ENCODE assay signal across 16 mouse cellular contexts in the genomic region with DNA sequence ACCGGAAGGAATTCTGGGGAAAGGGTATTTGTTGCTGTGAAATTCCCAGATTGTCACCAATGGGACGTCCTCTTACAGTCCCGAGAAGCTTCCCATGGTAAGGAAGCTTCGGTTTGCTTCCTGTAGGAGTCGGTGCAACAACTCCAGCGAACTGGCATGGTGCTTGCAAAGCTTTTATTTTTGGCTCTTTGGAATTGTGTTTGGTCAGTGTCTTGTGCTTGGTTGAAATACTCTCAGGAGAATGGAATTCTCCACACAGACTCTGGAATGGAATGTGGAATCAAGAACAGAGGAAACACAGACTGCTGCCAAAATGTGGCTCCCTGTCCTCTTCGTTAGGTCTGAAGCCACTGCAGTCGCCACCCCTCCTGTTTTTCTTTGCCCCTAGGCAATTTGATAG.
DNase-seq lines count a peak whose midpoint lies in the region; ATAC-seq and TF ChIP-seq lines count a peak whose summit lies in the region.
"Had no signal": no experiment of that assay in that cellular context is flagged by ENCODE, and none has a peak within 500 bp of the region (broad histone marks: within the 10 kb centered on the region; RNA-seq: fewer than 3 reads in every experiment).

No protein-coding gene starts in this region.

- H3K36me3 ChIP-seq in kidney, postnatal 0 days (ENCODE audit: insufficient read depth, low read length): no peaks in the 10 kb centered on the region
- no peaks in the 10 kb centered on the region for H3K36me3 ChIP-seq in kidney, embryonic 14.5 days (ENCODE audit: control insufficient read depth, insufficient read depth, low read length)
- H3K36me3 ChIP-seq in heart, embryonic 13.5 days: peaks cover 7% of the 10 kb centered on the region; the same call in 1 of the 2 replicates
- H3K36me3 ChIP-seq: limb, embryonic 12.5 days had no signal

- no peaks in the 10 kb centered on the region for H3K27me3 ChIP-seq in kidney, postnatal 0 days (ENCODE audit: insufficient read depth, low read length)
- H3K27me3 ChIP-seq in kidney, embryonic 14.5 days (ENCODE audit: control insufficient read depth, insufficient read depth, low read length): no peaks in the 10 kb centered on the region
- no peaks in the 10 kb centered on the region for H3K27me3 ChIP-seq in heart, embryonic 13.5 days (replicated peaks)
- H3K27me3 ChIP-seq: limb, embryonic 12.5 days had no signal

- no peaks in the 10 kb centered on the region for H3K4me1 ChIP-seq in kidney, postnatal 0 days (replicated peaks; ENCODE audit: insufficient read depth, low read length)
- H3K4me1 ChIP-seq in kidney, embryonic 14.5 days (ENCODE audit: control insufficient read depth, insufficient read depth, low read length): no peaks in the 10 kb centered on the region
- H3K4me1 ChIP-seq in heart, embryonic 13.5 days: peaks cover 35% of the 10 kb centered on the region
- H3K4me1 ChIP-seq: limb, embryonic 12.5 days had no signal

- no peak overlapping the region for H3K4me3 ChIP-seq in kidney, postnatal 0 days (replicated peaks; ENCODE audit: low read depth, low read length)
- H3K4me3 ChIP-seq in kidney, embryonic 14.5 days (ENCODE audit: low read length): no peak overlapping the region
- H3K4me3 ChIP-seq in heart, embryonic 13.5 days: no peak overlapping the region
- H3K4me3 ChIP-seq: erythroblast, embryonic 14.5 days; limb, embryonic 12.5 days; myocyte had no signal

- H3K9ac ChIP-seq in kidney, postnatal 0 days (ENCODE audit: low read depth, low read length): no peak overlapping the region
- no peak overlapping the region for H3K9ac ChIP-seq in kidney, embryonic 14.5 days (ENCODE audit: low read depth, low read length)
- no peak overlapping the region for H3K9ac ChIP-seq in heart, embryonic 13.5 days
- H3K9ac ChIP-seq: limb, embryonic 12.5 days; liver, postnatal 0 days had no signal

- no peaks in the 10 kb centered on the region for H3K9me3 ChIP-seq in kidney, postnatal 0 days (replicated peaks; ENCODE audit: low read length)
- no peaks in the 10 kb centered on the region for H3K9me3 ChIP-seq in kidney, embryonic 14.5 days (ENCODE audit: control insufficient read depth, low read length)
- H3K9me3 ChIP-seq in heart, embryonic 13.5 days: no peaks in the 10 kb centered on the region

- ATAC-seq in kidney, postnatal 0 days (replicated peaks; ENCODE audit: low FRiP score, low read depth): no peak
- no peak for ATAC-seq in kidney, embryonic 14.5 days (ENCODE audit: low FRiP score, low TSS enrichment)
- no peak for ATAC-seq in heart, embryonic 13.5 days (ENCODE audit: extremely low read depth, insufficient number of reproducible peaks, low FRiP score, low TSS enrichment)
- ATAC-seq: inflammation-experienced regulatory T-cells, adult 6 months; liver, postnatal 0 days had no signal

- TF ChIP-seq CTCF in kidney, postnatal 0 days (IDR thresholded peaks at IDR 0.05; ENCODE audit: low read depth): no peak

- H3K4me2 ChIP-seq in kidney, postnatal 0 days (ENCODE audit: low read length): no peak overlapping the region
- no peak overlapping the region for H3K4me2 ChIP-seq in kidney, embryonic 14.5 days (replicated peaks; ENCODE audit: low read depth, low read length)
- peak overlapping the region; percentile 20; the same call in 1 of the 2 replicates for H3K4me2 ChIP-seq in heart, embryonic 13.5 days
- H3K4me2 ChIP-seq: limb, embryonic 12.5 days had no signal

- 76% methylated on average over 8 of the region's 8 CpGs for WGBS in kidney, postnatal 0 days
- WGBS in kidney, embryonic 14.5 days: 89% methylated on average over 8 of the region's 8 CpGs
- WGBS in heart, embryonic 13.5 days: 50% methylated on average over 8 of the region's 8 CpGs

- peak; percentile 28 for DNase-seq in kidney, postnatal 0 days (ENCODE audit: low spot score)
- peak; percentile 27 for DNase-seq in adipocyte (ENCODE audit: low spot score)
- peak; percentile 14 for DNase-seq in lung, postnatal 14 days
- DNase-seq in thymus, postnatal 36 days: no peak
- DNase-seq in left cerebral cortex, adult 8-10 months (ENCODE audit: low spot score in 2 of 2): no peak
- no peak for DNase-seq in urinary bladder, postnatal 14 days (ENCODE audit: low spot score)
- DNase-seq: cerebellum, adult 9-10 months; kidney, postnatal 36 days; liver, postnatal 0 days; thymus, adult 2 months had no signal

- H3K27ac ChIP-seq in kidney, postnatal 0 days: no peak overlapping the region
- H3K27ac ChIP-seq in kidney, embryonic 14.5 days (ENCODE audit: low read depth, low read length): no peak overlapping the region
- peak overlapping the region; percentile 71 for H3K27ac ChIP-seq in heart, embryonic 13.5 days (replicated peaks)
- H3K27ac ChIP-seq: limb, embryonic 12.5 days had no signal

Comparison
In these comparisons a context has a peak if more than half of its experiments do, and no peak if none do; other contexts are left out.
1. DNase-seq: peak in kidney, postnatal 0 days (single experiment), adipocyte (single experiment) and lung, postnatal 14 days (single experiment); none in thymus, postnatal 36 days (0 of 2), left cerebral cortex, adult 8-10 months (0 of 2) and urinary bladder, postnatal 14 days (single experiment).